Comparison of ENCODE assay signal across 18 mouse cellular contexts in genomic region chr14:48515538-48515937, GRCm38 (mm10).
A peak's percentile ranks its signal among the peaks of the same experiment; 100 is the strongest.
DNase-seq lines count a peak whose midpoint lies in the region; ATAC-seq and TF ChIP-seq lines count a peak whose summit lies in the region.
"Had no signal": no experiment of that assay in that cellular context is flagged by ENCODE, and none has a peak within 500 bp of the region (broad histone marks: within the 10 kb centered on the region; RNA-seq: fewer than 3 reads in every experiment).

No protein-coding gene starts in this region.

- no peaks in the 10 kb centered on the region for H3K4me1 ChIP-seq in heart, embryonic 12.5 days (replicated peaks)
- H3K4me1 ChIP-seq in lung, postnatal 0 days (ENCODE audit: insufficient read depth, low read depth, low read length) = no peaks in the 10 kb centered on the region
- H3K4me1 ChIP-seq in midbrain, embryonic 14.5 days (ENCODE audit: control insufficient read depth, insufficient read depth, low read length) = peaks cover 28% of the 10 kb centered on the region
- no peaks in the 10 kb centered on the region for H3K4me1 ChIP-seq in midbrain, postnatal 0 days (ENCODE audit: insufficient read depth, low read length)
- H3K4me1 ChIP-seq: embryonic facial prominence, embryonic 15.5 days; kidney, embryonic 15.5 days; limb, embryonic 15.5 days had no signal

- WGBS in heart, embryonic 12.5 days = 68% methylated on average over 8 of the region's 8 CpGs
- 61% methylated on average over 8 of the region's 8 CpGs for WGBS in lung, postnatal 0 days
- WGBS in midbrain, embryonic 14.5 days = 19% methylated on average over 8 of the region's 8 CpGs
- WGBS in midbrain, postnatal 0 days = 36% methylated on average over 8 of the region's 8 CpGs

- H3K27ac ChIP-seq in heart, embryonic 12.5 days (ENCODE audit: poor library complexity, severe bottlenecking) = no peak overlapping the region
- H3K27ac ChIP-seq in lung, postnatal 0 days (ENCODE audit: low read length) = no peak overlapping the region
- H3K27ac ChIP-seq in midbrain, embryonic 14.5 days (replicated peaks; ENCODE audit: low read depth, low read length) = no peak overlapping the region
- no peak overlapping the region for H3K27ac ChIP-seq in midbrain, postnatal 0 days (ENCODE audit: low read depth, low read length)
- H3K27ac ChIP-seq: embryonic facial prominence, embryonic 15.5 days; gastrocnemius, adult 2 months; kidney, embryonic 15.5 days; limb, embryonic 15.5 days; midbrain, embryonic 12.5 days had no signal

- H3K27me3 ChIP-seq in heart, embryonic 12.5 days (replicated peaks) = no peaks in the 10 kb centered on the region
- H3K27me3 ChIP-seq in lung, postnatal 0 days (replicated peaks; ENCODE audit: insufficient read depth, low read length) = no peaks in the 10 kb centered on the region
- H3K27me3 ChIP-seq in midbrain, embryonic 14.5 days (ENCODE audit: control insufficient read depth, insufficient read depth, low read length) = peaks cover 17% of the 10 kb centered on the region; the same call in 1 of the 2 replicates
- peaks cover 5% of the 10 kb centered on the region; the same call in 1 of the 2 replicates for H3K27me3 ChIP-seq in midbrain, postnatal 0 days (ENCODE audit: insufficient read depth, low read length)
- H3K27me3 ChIP-seq: embryonic facial prominence, embryonic 15.5 days; kidney, embryonic 15.5 days; limb, embryonic 15.5 days had no signal

- H3K4me2 ChIP-seq in heart, embryonic 12.5 days = no peak overlapping the region
- no peak overlapping the region for H3K4me2 ChIP-seq in lung, postnatal 0 days (replicated peaks; ENCODE audit: low read depth, low read length)
- no peak overlapping the region for H3K4me2 ChIP-seq in midbrain, embryonic 14.5 days (ENCODE audit: low read length)
- no peak overlapping the region for H3K4me2 ChIP-seq in midbrain, postnatal 0 days (ENCODE audit: low read depth, low read length, poor library complexity, severe bottlenecking)
- H3K4me2 ChIP-seq: embryonic facial prominence, embryonic 15.5 days; kidney, embryonic 15.5 days; limb, embryonic 15.5 days; midbrain, embryonic 12.5 days had no signal

- H3K36me3 ChIP-seq in heart, embryonic 12.5 days = no peaks in the 10 kb centered on the region
- no peaks in the 10 kb centered on the region; the same call in 1 of the 2 replicates for H3K36me3 ChIP-seq in lung, postnatal 0 days (ENCODE audit: insufficient read depth, low read length)
- no peaks in the 10 kb centered on the region for H3K36me3 ChIP-seq in midbrain, embryonic 14.5 days (ENCODE audit: control insufficient read depth, insufficient read depth, low read length)
- H3K36me3 ChIP-seq in midbrain, postnatal 0 days (ENCODE audit: insufficient read depth, low read length) = peaks cover 2% of the 10 kb centered on the region
- H3K36me3 ChIP-seq: embryonic facial prominence, embryonic 15.5 days; midbrain, embryonic 12.5 days had no signal

- H3K9me3 ChIP-seq in heart, embryonic 12.5 days (replicated peaks) = no peaks in the 10 kb centered on the region
- no peaks in the 10 kb centered on the region for H3K9me3 ChIP-seq in lung, postnatal 0 days (ENCODE audit: low read length)
- no peaks in the 10 kb centered on the region for H3K9me3 ChIP-seq in midbrain, embryonic 14.5 days (ENCODE audit: control insufficient read depth, low read length)
- H3K9me3 ChIP-seq in midbrain, postnatal 0 days (ENCODE audit: low read length) = no peaks in the 10 kb centered on the region
- H3K9me3 ChIP-seq: embryonic facial prominence, embryonic 15.5 days; kidney, embryonic 15.5 days; limb, embryonic 15.5 days; midbrain, embryonic 12.5 days had no signal

- no peak for ATAC-seq in heart, embryonic 12.5 days (ENCODE audit: insufficient number of reproducible peaks, low FRiP score)
- ATAC-seq in lung, postnatal 0 days = no peak
- ATAC-seq in midbrain, embryonic 14.5 days (ENCODE audit: low FRiP score, low TSS enrichment) = peak; percentile 46; the same call in 1 of the 2 replicates
- no peak for ATAC-seq in midbrain, postnatal 0 days (ENCODE audit: low FRiP score)

- H3K4me3 ChIP-seq in heart, embryonic 12.5 days = no peak overlapping the region
- H3K4me3 ChIP-seq in lung, postnatal 0 days (ENCODE audit: low read depth, low read length) = no peak overlapping the region
- H3K4me3 ChIP-seq in midbrain, embryonic 14.5 days (replicated peaks; ENCODE audit: low read depth, low read length) = no peak overlapping the region
- H3K4me3 ChIP-seq in midbrain, postnatal 0 days (ENCODE audit: low read depth, low read length) = no peak overlapping the region
- H3K4me3 ChIP-seq: embryonic facial prominence, embryonic 15.5 days; gastrocnemius, adult 2 months; kidney, embryonic 15.5 days; limb, embryonic 15.5 days; midbrain, embryonic 12.5 days had no signal

- TF ChIP-seq CTCF in lung, postnatal 0 days (IDR thresholded peaks at IDR 0.05) = no peak
- TF ChIP-seq CTCF in midbrain, postnatal 0 days (IDR thresholded peaks at IDR 0.05) = no peak

- no peak for TF ChIP-seq EP300 in lung, postnatal 0 days (IDR thresholded peaks at IDR 0.05)

- no peak overlapping the region for H3K9ac ChIP-seq in heart, embryonic 12.5 days
- no peak overlapping the region for H3K9ac ChIP-seq in lung, postnatal 0 days (replicated peaks; ENCODE audit: low read depth)
- no peak overlapping the region for H3K9ac ChIP-seq in midbrain, embryonic 14.5 days (replicated peaks; ENCODE audit: low read length)
- no peak overlapping the region for H3K9ac ChIP-seq in midbrain, postnatal 0 days (replicated peaks; ENCODE audit: low read length, poor library complexity, severe bottlenecking)
- H3K9ac ChIP-seq: embryonic facial prominence, embryonic 15.5 days; kidney, embryonic 15.5 days; limb, embryonic 15.5 days; midbrain, embryonic 12.5 days had no signal

- peak; percentile 66 for DNase-seq in heart, adult 11 months
- peak; percentile 27 for DNase-seq in lung, postnatal 0 days (ENCODE audit: low spot score)
- DNase-seq in lung, postnatal 4 days = no peak
- peak; percentile 72 for DNase-seq in midbrain, embryonic 14.5 days
- DNase-seq in midbrain, postnatal 0 days (ENCODE audit: low spot score) = peak; percentile 55
- DNase-seq in adrenal gland, postnatal 14 days = no peak
- DNase-seq: adrenal gland, adult 2 months; cerebellum, adult 18-20 months; gastrocnemius, adult 2 months; heart, postnatal 4 days; kidney, adult 11 months; layer of hippocampus, adult 9-11 months; thymus, postnatal 25 days had no signal

Comparison
In these comparisons a context has a peak if more than half of its experiments do, and no peak if none do; other contexts are left out.
1. DNase-seq: peak in heart, adult 11 months (single experiment), lung, postnatal 0 days (single experiment), midbrain, embryonic 14.5 days (single experiment) and midbrain, postnatal 0 days (single experiment); none in lung, postnatal 4 days (0 of 2) and adrenal gland, postnatal 14 days (single experiment).